Mouse (Mus musculus) G1E (cell line): Measurements from ENCODE around the gene Ly86.

Experiments
- CTCF ChIP-seq: IDR thresholded peaks from 2 replicates; pipeline ENCODE4 v1.5.1; 2012; ENCODE audit warnings: low read depth, low read length, inconsistent platforms, mixed read lengths
- GATA1 ChIP-seq: IDR thresholded peaks from 2 replicates; pipeline ENCODE4 v1.6.1; 2012; ENCODE audit warnings: borderline replicate concordance, low read length, inconsistent platforms, mixed read lengths
- TAL1 ChIP-seq: conservative IDR thresholded peaks from 2 replicates; pipeline ENCODE4 v1.6.1; 2012; ENCODE audit warnings: low read depth, low read length, inconsistent platforms, mixed read lengths

- TF ChIP-seq CTCF (no peak), TAL1 (no peak), GATA1 (no peak)
Measured at GRCm38 (mm10) chr13:37459022-37459421, 114.0 kb downstream of the Ly86 start.
